Mouse (Mus musculus) sigmoid colon, adult 10 weeks (tissue): ENCODE results near the gene Asb12. TPM values are rescaled to one million over a fixed set of nuclear protein-coding genes. Genes with fewer than 3 reads are reported as not detected.

Experiments
- polyA plus RNA-seq: library from polyadenylated mRNA; stranded (reverse); fragments of 350-450 nt; fragmentation: Illumina TruSeq; extraction: RNeasy Lipid Tissue Mini Kit (QIAGEN cat#74804); gene quantifications from one replicate; pipeline ENCODE4 v1.2.3, GENCODE M21; 2014; ENCODE audit warnings: low read depth, low replicate concordance

Asb12 gene
- not detected for polyA plus RNA-seq

DNA sequence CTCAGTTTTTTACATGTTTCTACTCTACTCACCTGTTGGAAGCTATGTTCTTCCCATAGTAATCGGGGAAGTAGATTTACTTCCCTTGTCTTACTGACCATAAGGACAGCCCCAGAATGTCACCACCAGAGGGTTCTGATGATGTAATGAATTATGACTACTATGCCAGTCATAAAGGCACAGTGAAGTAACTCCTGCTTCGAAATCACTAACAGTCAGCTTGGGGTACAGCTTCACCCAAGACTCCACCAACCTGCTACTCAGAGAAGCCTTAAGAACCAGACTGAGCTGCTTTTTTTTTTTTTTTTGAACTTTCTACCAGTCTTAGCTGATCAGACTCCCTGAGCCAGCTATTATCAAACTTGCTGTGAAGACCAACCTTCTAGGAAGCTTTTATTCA lies at the start of gene Asb12, which contains the start of gene Pfn5:
Gene Asb12, minus strand, starts transcription at position 101 of the 400 bp plus-strand sequence.
Gene Pfn5, plus strand, starts transcription at position 218 of the 400 bp plus-strand sequence.

DNA sequence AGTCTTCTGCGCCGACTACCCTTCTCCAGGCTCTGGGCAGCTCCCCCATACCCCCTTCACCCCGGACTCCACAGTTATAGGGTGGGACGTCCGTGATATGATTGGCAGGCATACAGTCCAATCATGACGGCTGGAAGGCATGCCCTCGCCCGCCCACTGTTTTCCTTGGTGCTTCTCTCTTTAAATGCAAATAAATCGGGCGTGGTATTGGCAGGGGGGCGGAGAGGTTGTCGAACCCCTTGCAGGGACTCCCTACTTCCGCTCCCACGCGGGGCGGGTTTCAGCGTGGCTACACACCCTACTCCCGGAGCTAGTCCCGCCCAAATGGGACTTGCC lies 113.0 kb downstream of the Asb12 start, which contains the start of gene Amer1:
Gene Amer1, minus strand, starts transcription at position 97 of the 336 bp plus-strand sequence.

Other genes with a start within 250 kb of the Asb12 start
- gene Amer1, start 113.1 kb downstream of the Asb12 start, polyA plus RNA-seq: 9.6 TPM
- gene Pfn5, start 117 bp upstream of the Asb12 start, polyA plus RNA-seq: not detected
- gene Zc4h2, start 100.5 kb upstream of the Asb12 start, polyA plus RNA-seq: 9.6 TPM
- gene Zc3h12b, start 153.7 kb upstream of the Asb12 start, polyA plus RNA-seq: 2.4 TPM